Mouse (Mus musculus) embryonic stem cell, embryonic (primary cell): ENCODE data around the gene Tekt3.

Experiments
- CTCF ChIA-PET, 4 experiments: fragments of 300-600 bp in 2 of 4; fragments of 350-600 bp in 2 of 4; sonication (Branson Sonifier 250); formaldehyde crosslinking; loops; one replicate each; lab custom pipeline; 2022; ENCODE audit warnings: inconsistent platforms in 2 of 4; lab: Charles Lee
- POLR2A ChIA-PET, 4 experiments: fragments of 300-600 bp in 2 of 4; fragments of 350-600 bp in 2 of 4; sonication (Branson Sonifier 250); formaldehyde crosslinking; loops; one replicate each; lab custom pipeline; 2022; ENCODE audit warnings: antibody characterized with exemption in 4 of 4, inconsistent platforms in 1 of 4; lab: Charles Lee

Gene Tekt3

GRCm38 (mm10) chr11:63132501-63133435 is 71.3 kb downstream of the Tekt3 start:
- ChIA-PET POLR2A (interaction anchor here in 3 of 4 experiments (0.5 to 2.2 kb wide), 5 partner anchors 11 to 368 kb away, joined by 3 to 6 read pairs (median 3); partner anchors contain the start of genes Fbxw10 (in 1 of the 3), Trim16 (in 1 of the 3) and Tvp23b (in 1 of the 3)), CTCF (interaction anchor here in 2 of 4 experiments (0.6 to 1.7 kb wide), 2 partner anchors 199 to 267 kb away, joined by 3 to 5 read pairs; no protein-coding TSS in a partner anchor)

GRCm38 (mm10) chr11:63134021-63134420 is 72.6 kb downstream of the Tekt3 start:
- ChIA-PET CTCF (interaction anchor here in 1 of 4 experiments (1.5 kb wide), 1 partner anchor 210 kb away, joined by 5 read pairs; no protein-coding TSS in a partner anchor), POLR2A (interaction anchor here in 1 of 4 experiments (2.2 kb wide), 1 partner anchor 212 kb away, joined by 6 read pairs; no protein-coding TSS in a partner anchor)

GRCm38 (mm10) chr11:63134742-63135482 is 73.5 kb downstream of the Tekt3 start:
- CTCF ChIA-PET, result interaction anchor here (0.6 to 4.0 kb wide), 47 partner anchors 9 to 633 kb away, joined by 3 to 28 read pairs (median 5); partner anchors contain the start of gene Tvp23b (in 1 of the 4)
- POLR2A ChIA-PET, result interaction anchor here in 3 of 4 experiments (1.0 to 2.2 kb wide), 4 partner anchors 136 to 213 kb away, joined by 3 to 6 read pairs (median 3); no protein-coding TSS in a partner anchor

GRCm38 (mm10) chr11:63135622-63136021 is 74.2 kb downstream of the Tekt3 start:
- ChIA-PET CTCF (interaction anchor here (0.6 to 4.0 kb wide), 57 partner anchors 9 to 632 kb away, joined by 3 to 28 read pairs (median 4); partner anchors contain the start of gene Tvp23b (in 1 of the 4)), POLR2A (interaction anchor here in 3 of 4 experiments (1.0 to 2.4 kb wide), 6 partner anchors 135 to 404 kb away, joined by 3 to 9 read pairs (median 3); partner anchors contain the start of genes Tvp23b (in 1 of the 3) and Zfp287 (in 1 of the 3))

DNA sequence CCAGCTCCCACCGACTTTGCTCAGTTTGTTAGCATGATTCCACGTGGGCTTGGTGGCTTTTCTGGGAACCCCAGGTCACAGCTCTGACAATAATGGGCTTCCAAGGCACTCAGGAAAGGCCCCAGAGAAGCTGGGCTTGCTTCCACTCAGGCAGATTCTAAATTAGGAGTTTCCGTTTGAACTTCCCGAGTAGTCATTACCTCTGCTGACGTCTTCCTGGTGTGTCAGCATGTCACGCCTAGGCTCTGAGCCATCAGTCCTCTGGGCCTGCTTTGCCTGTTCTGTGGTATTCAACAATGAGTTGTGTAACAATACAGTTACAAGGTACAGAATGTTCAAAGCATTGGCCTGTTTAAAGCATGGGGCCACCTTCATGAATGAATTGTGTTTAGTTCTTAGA is 74.8 kb downstream of the Tekt3 start:
- CTCF ChIA-PET, result interaction anchor here (0.6 to 4.0 kb wide), 44 partner anchors 8 to 969 kb away, joined by 3 to 28 read pairs (median 5); partner anchors contain the start of gene Tvp23b (in 1 of the 4)
- POLR2A ChIA-PET, result interaction anchor here in 3 of 4 experiments (0.6 to 2.4 kb wide), 8 partner anchors 135 to 405 kb away, joined by 3 to 9 read pairs (median 3); partner anchors contain the start of genes Tvp23b (in 1 of the 3) and Zfp287 (in 1 of the 3)

DNA sequence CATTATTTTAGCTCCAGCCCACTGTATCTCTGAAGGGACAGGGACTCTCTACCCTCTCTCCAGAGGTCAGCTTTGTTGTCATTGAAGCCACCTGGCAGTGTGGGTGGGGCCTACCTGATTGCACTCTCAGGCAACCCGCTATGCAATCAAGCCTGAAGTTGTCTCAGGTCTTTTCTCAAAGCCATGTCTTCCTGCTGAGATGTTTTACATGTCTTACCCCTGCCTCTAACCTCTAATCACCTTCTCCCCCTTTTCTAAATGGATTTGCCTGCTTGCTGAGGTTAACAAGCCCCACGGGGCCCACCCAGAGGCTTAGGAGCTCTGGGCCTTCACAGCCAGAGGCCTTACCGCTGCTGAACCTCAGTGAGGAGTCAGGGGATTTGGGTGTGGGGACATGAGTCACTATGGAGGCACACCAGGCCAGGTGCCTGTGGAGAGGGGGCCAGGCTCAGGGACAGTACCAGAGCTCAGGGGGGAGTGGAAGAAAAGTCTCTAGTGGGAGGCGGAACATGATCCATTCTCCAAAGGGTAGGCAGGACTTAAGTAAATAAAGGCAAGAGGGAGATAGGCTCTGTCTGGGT is 75.5 kb downstream of the Tekt3 start:
- CTCF ChIA-PET, result interaction anchor here in 3 of 4 experiments (0.9 to 4.0 kb wide), 15 partner anchors 7 to 380 kb away, joined by 3 to 28 read pairs (median 5); no protein-coding TSS in a partner anchor
- POLR2A ChIA-PET, result interaction anchor here in 2 of 4 experiments (0.6 to 2.4 kb wide), 6 partner anchors 203 to 406 kb away, joined by 3 to 9 read pairs (median 3); partner anchors contain the start of genes Tvp23b (in 1 of the 2) and Zfp287 (in 1 of the 2)

DNA sequence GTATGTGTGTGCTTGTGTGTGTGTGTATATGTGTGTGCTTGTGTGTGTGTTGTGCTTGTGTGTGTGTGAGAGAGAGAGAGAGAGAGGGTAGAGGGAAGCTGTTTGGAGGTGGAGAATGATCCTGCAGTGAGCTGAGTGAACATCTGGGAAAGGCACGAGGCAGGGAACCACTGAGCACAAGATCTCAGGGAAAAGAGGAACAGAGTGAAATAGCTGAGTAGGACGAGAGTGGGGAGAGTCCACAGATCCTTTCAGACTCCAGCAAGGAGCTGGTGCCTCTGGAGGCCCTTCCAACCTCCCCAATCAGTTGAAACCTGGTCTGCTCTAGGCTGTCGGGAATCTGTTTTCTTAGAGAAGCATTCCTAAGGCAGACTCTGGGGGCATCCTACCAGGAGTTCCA is 77.3 kb downstream of the Tekt3 start:
- ChIA-PET POLR2A (interaction anchor here in 1 of 4 experiments (1.1 kb wide), 1 partner anchor 224 kb away, joined by 3 read pairs; no protein-coding TSS in a partner anchor), CTCF (interaction anchor here in 2 of 4 experiments (0.6 to 4.0 kb wide), 3 partner anchors 30 to 228 kb away, joined by 3 to 25 read pairs (median 3); no protein-coding TSS in a partner anchor)

DNA sequence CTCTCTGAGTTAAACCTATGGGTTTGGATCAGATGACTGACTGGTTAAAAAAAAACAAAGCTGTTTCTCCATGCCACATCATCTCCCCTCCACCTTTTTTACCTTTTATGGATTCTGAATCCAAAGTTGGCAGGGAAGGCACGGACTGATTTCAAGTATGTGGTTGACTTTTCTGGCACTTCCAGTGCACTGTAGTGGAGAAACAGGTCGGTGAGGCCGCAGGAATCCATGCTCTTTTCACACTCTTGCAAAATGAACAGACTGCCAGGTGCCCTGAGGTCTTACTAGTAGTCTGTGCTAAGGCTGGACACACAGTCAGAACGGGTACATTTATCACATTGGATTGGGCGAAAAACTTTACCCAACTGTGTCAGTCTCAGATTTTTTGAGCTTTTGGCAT is 80.9 kb downstream of the Tekt3 start:
- CTCF ChIA-PET, result interaction anchor here in 2 of 4 experiments (1.0 to 2.1 kb wide), 2 partner anchors 195 to 221 kb away, joined by 3 to 6 read pairs; no protein-coding TSS in a partner anchor
- POLR2A ChIA-PET, result interaction anchor here in 1 of 4 experiments (1.1 kb wide), 1 partner anchor 11 kb away, joined by 3 read pairs; no protein-coding TSS in a partner anchor

- POLR2A ChIA-PET, result interaction anchor here in 1 of 4 experiments (1.1 kb wide), 1 partner anchor 12 kb away, joined by 3 read pairs; no protein-coding TSS in a partner anchor
- CTCF ChIA-PET, result interaction anchor here in 3 of 4 experiments (0.6 to 2.1 kb wide), 3 partner anchors 195 to 493 kb away, joined by 3 to 6 read pairs (median 4); no protein-coding TSS in a partner anchor
These were observed 81.4 kb downstream of the Tekt3 start for GRCm38 (mm10) chr11:63142816-63143215.

GRCm38 (mm10) chr11:63143486-63143885 is 82.0 kb downstream of the Tekt3 start:
- POLR2A ChIA-PET, result no interaction called here
- CTCF ChIA-PET, result interaction anchor here in 3 of 4 experiments (0.6 to 2.1 kb wide), 4 partner anchors 8 to 494 kb away, joined by 3 to 6 read pairs (median 4); no protein-coding TSS in a partner anchor
